In genomic region chr15:62162648-62163194, GRCm38 (mm10) we compare ENCODE assay signal across 22 mouse cellular contexts.
DNase-seq lines count a peak whose midpoint lies in the region; ATAC-seq and TF ChIP-seq lines count a peak whose summit lies in the region.
"Had no signal": no experiment of that assay in that cellular context is flagged by ENCODE, and none has a peak within 500 bp of the region (broad histone marks: within the 10 kb centered on the region; RNA-seq: fewer than 3 reads in every experiment).

No protein-coding gene starts in this region.

- H3K27ac ChIP-seq in heart, embryonic 15.5 days, result peak overlapping the region; percentile 50
- H3K27ac ChIP-seq in CH12.LX (ENCODE audit: insufficient read depth, low read depth), result peak overlapping the region; percentile 45; the same call in 1 of the 2 replicates
- peak overlapping the region; percentile 96 for H3K27ac ChIP-seq in MEL (ENCODE audit: control insufficient read depth, low read depth, low read length)
- H3K27ac ChIP-seq in liver, embryonic 15.5 days (replicated peaks), result peak overlapping the region; percentile 89
- H3K27ac ChIP-seq: hindbrain, embryonic 10.5 days; hindbrain, embryonic 15.5 days; layer of hippocampus, adult 2 months; lung, embryonic 15.5 days; stomach, postnatal 0 days had no signal

- TF ChIP-seq CTCF in CH12.LX (conservative IDR thresholded peaks at IDR 0.05 in 1 of 2, IDR thresholded peaks at IDR 0.05 in 1 of 2; ENCODE audit: low read depth in 2 of 2, low read length in 2 of 2), result no peak
- no peak for TF ChIP-seq CTCF in MEL (IDR thresholded peaks at IDR 0.05 in 2 of 3, conservative IDR thresholded peaks at IDR 0.05 in 1 of 3; ENCODE audit: control insufficient read depth in 1 of 3, insufficient read depth in 1 of 3, low read depth in 2 of 3, low read length in 3 of 3, poor library complexity in 1 of 3, severe bottlenecking in 1 of 3)

- H3K4me1 ChIP-seq in heart, embryonic 15.5 days (replicated peaks), result peaks cover 12% of the 10 kb centered on the region
- H3K4me1 ChIP-seq in CH12.LX (ENCODE audit: control insufficient read depth in 1 of 2, insufficient read depth in 2 of 2), result peaks cover 38 to 99% of the 10 kb centered on the region in 2 experiments
- peaks cover 50 to 63% of the 10 kb centered on the region in 2 experiments for H3K4me1 ChIP-seq in MEL (ENCODE audit: control insufficient read depth in 1 of 2, insufficient read depth in 2 of 2, low read length in 2 of 2)
- H3K4me1 ChIP-seq in liver, embryonic 15.5 days (replicated peaks), result peaks cover 67% of the 10 kb centered on the region
- H3K4me1 ChIP-seq: hindbrain, embryonic 10.5 days; lung, embryonic 15.5 days had no signal

- no peak for TF ChIP-seq EP300 in CH12.LX (IDR thresholded peaks at IDR 0.05; ENCODE audit: low read length)
- no peak; a peak in 1 of 4 replicates for TF ChIP-seq EP300 in MEL (IDR thresholded peaks at IDR 0.05; ENCODE audit: low read depth in 1 of 2, low read length in 2 of 2)

- intact Hi-C loops in heart, postnatal 14 days (cut with DNase I), result no loop called here

- WGBS in heart, embryonic 15.5 days, result 78% methylated on average over 4 of the region's 4 CpGs
- 43% methylated on average over 4 of the region's 4 CpGs for WGBS in liver, embryonic 15.5 days (ENCODE audit: insufficient replicate concordance)

- ATAC-seq in heart, embryonic 15.5 days (replicated peaks; ENCODE audit: insufficient number of reproducible peaks, insufficient read depth, low FRiP score, low read depth), result no peak
- ATAC-seq in liver, embryonic 15.5 days (ENCODE audit: insufficient read depth), result no peak
- ATAC-seq: forebrain, embryonic 14.5 days; inflammation-experienced regulatory T-cells, adult 6 months; midbrain, embryonic 16.5 days; Patski had no signal

- DNase-seq in heart, postnatal 14 days, result no peak
- DNase-seq in CH12.LX (ENCODE audit: extremely low read depth), result no peak
- no peak for DNase-seq in MEL (ENCODE audit: low read depth, low spot score)
- DNase-seq in layer of hippocampus, postnatal 36 days, result no peak
- DNase-seq in cerebellum, adult 11-12 months, result no peak
- DNase-seq: adrenal gland, postnatal 10 days; gastrocnemius, postnatal 25 days; thymus, adult 18-20 months; thymus, postnatal 25 days had no signal

- H3K4me3 ChIP-seq in heart, embryonic 15.5 days, result no peak overlapping the region
- no peak overlapping the region for H3K4me3 ChIP-seq in CH12.LX (replicated peaks in 1 of 3; ENCODE audit: low read depth in 2 of 3, low read length in 2 of 3, poor library complexity in 1 of 3)
- H3K4me3 ChIP-seq in MEL (ENCODE audit: control insufficient read depth in 1 of 2, insufficient read depth in 1 of 2, low read depth in 2 of 2, low read length in 2 of 2), result peak overlapping the region in 1 of 2 experiments; percentile 13; a peak in 2 of 4 replicates
- no peak overlapping the region for H3K4me3 ChIP-seq in liver, embryonic 15.5 days (replicated peaks)
- H3K4me3 ChIP-seq: hindbrain, embryonic 10.5 days; hindbrain, embryonic 15.5 days; layer of hippocampus, adult 2 months; lung, embryonic 15.5 days had no signal

- no peak overlapping the region for H3K9ac ChIP-seq in heart, embryonic 15.5 days
- H3K9ac ChIP-seq in CH12.LX (ENCODE audit: insufficient read depth, low read depth), result no peak overlapping the region
- H3K9ac ChIP-seq in MEL (ENCODE audit: control insufficient read depth, low read depth, low read length, poor library complexity, severe bottlenecking), result peak overlapping the region; percentile 59
- H3K9ac ChIP-seq in liver, embryonic 15.5 days, result no peak overlapping the region
- H3K9ac ChIP-seq: hindbrain, embryonic 15.5 days; lung, embryonic 15.5 days had no signal

- H3K27me3 ChIP-seq in heart, embryonic 15.5 days, result no peaks in the 10 kb centered on the region
- H3K27me3 ChIP-seq in CH12.LX (replicated peaks) (no peaks in the 10 kb centered on the region), MEL (ENCODE audit: control insufficient read depth in 1 of 2, insufficient read depth in 2 of 2, low read length in 2 of 2) (no peaks in the 10 kb centered on the region)
- H3K27me3 ChIP-seq in liver, embryonic 15.5 days, result no peaks in the 10 kb centered on the region
- H3K27me3 ChIP-seq: hindbrain, embryonic 15.5 days; lung, embryonic 15.5 days; Patski had no signal

- H3K79me2 ChIP-seq in CH12.LX (replicated peaks; ENCODE audit: control insufficient read depth, extremely low read depth, insufficient read depth, poor library complexity, severe bottlenecking) (peaks cover 95% of the 10 kb centered on the region), MEL (ENCODE audit: control insufficient read depth, insufficient read depth, low read length, poor library complexity) (peaks cover 63% of the 10 kb centered on the region)

- TF ChIP-seq POLR2A in CH12.LX (IDR thresholded peaks at IDR 0.05; ENCODE audit: low read depth, low read length) (no peak), MEL (IDR thresholded peaks at IDR 0.05; ENCODE audit: control insufficient read depth in 1 of 2, insufficient read depth in 1 of 2, low read depth in 1 of 2, low read length in 2 of 2, poor library complexity in 1 of 2) (no peak)

- TF ChIP-seq RAD21 in CH12.LX (IDR thresholded peaks at IDR 0.05; ENCODE audit: low read depth, low read length), result no peak
- TF ChIP-seq RAD21 in MEL (IDR thresholded peaks at IDR 0.05; ENCODE audit: low read depth, low read length), result no peak

- H3K9me3 ChIP-seq in heart, embryonic 15.5 days (replicated peaks), result no peaks in the 10 kb centered on the region
- no peaks in the 10 kb centered on the region for H3K9me3 ChIP-seq in CH12.LX (replicated peaks; ENCODE audit: low read length)
- H3K9me3 ChIP-seq in MEL (replicated peaks; ENCODE audit: insufficient read depth, low read length), result no peaks in the 10 kb centered on the region
- H3K9me3 ChIP-seq in liver, embryonic 15.5 days (replicated peaks), result no peaks in the 10 kb centered on the region
- H3K9me3 ChIP-seq: G1E; hindbrain, embryonic 10.5 days; hindbrain, embryonic 15.5 days; lung, embryonic 15.5 days had no signal

- no peaks in the 10 kb centered on the region for H3K36me3 ChIP-seq in heart, embryonic 15.5 days
- peaks cover 37 to 95% of the 10 kb centered on the region in 2 experiments for H3K36me3 ChIP-seq in CH12.LX (replicated peaks in 1 of 2; ENCODE audit: control insufficient read depth in 1 of 2, insufficient read depth in 1 of 2, low read length in 1 of 2)
- peaks cover 27 to 81% of the 10 kb centered on the region in 2 experiments for H3K36me3 ChIP-seq in MEL (ENCODE audit: control insufficient read depth in 1 of 2, insufficient read depth in 2 of 2, low read length in 2 of 2)
- no peaks in the 10 kb centered on the region for H3K36me3 ChIP-seq in liver, embryonic 15.5 days (replicated peaks)
- H3K36me3 ChIP-seq: hindbrain, embryonic 10.5 days; hindbrain, embryonic 15.5 days; lung, embryonic 15.5 days had no signal

- no peak overlapping the region for H3K4me2 ChIP-seq in heart, embryonic 15.5 days
- H3K4me2 ChIP-seq in CH12.LX (ENCODE audit: insufficient read depth, low read depth, poor library complexity, severe bottlenecking), result no peak overlapping the region
- H3K4me2 ChIP-seq in liver, embryonic 15.5 days, result peak overlapping the region; percentile 29; the same call in 1 of the 2 replicates
- H3K4me2 ChIP-seq: hindbrain, embryonic 15.5 days; lung, embryonic 15.5 days; midbrain, embryonic 11.5 days had no signal

- in situ Hi-C loops in CH12.LX (cut with MboI; ENCODE audit: low pct_ligation_motif_present, low pct_unique_long_range_greater_than_20kb, low sequenced_read_pairs), result no loop called here

- dilution Hi-C loops in CH12.LX (cut with MboI; ENCODE audit: extremely low pct_ligation_motif_present, extremely low pct_unique_long_range_greater_than_20kb, low sequenced_read_pairs), result no loop called here

TF ChIP-seq in CH12.LX, 34 proteins besides CTCF, POLR2A, EP300 and RAD21:
- TF ChIP-seq MEF2A (IDR thresholded peaks at IDR 0.05; ENCODE audit: borderline replicate concordance, low read depth, low read length), result no peak

TF ChIP-seq in MEL, 35 proteins besides CTCF, POLR2A, EP300 and RAD21:
- TF ChIP-seq NELFE (IDR thresholded peaks at IDR 0.05; ENCODE audit: low read depth, low read length), result no peak
- TF ChIP-seq MAX (IDR thresholded peaks at IDR 0.05; ENCODE audit: low read length), result no peak
- TF ChIP-seq UBTF (IDR thresholded peaks at IDR 0.05; ENCODE audit: borderline replicate concordance, insufficient read depth, low read depth, low read length), result 0 out of 2 replicates have a peak, but pooled peaks have one; percentile 73
- TF ChIP-seq MAZ (IDR thresholded peaks at IDR 0.05; ENCODE audit: low read depth, low read length), result peak; percentile 80; the same call in 1 of the 2 replicates
- TF ChIP-seq MAFK (IDR thresholded peaks at IDR 0.05; ENCODE audit: borderline replicate concordance, low read depth, low read length), result peak; percentile 52; the same call in 1 of the 2 replicates
- TF ChIP-seq ELF1 (IDR thresholded peaks at IDR 0.05; ENCODE audit: low read depth, low read length), result no peak
- no peak for TF ChIP-seq ZMIZ1 (IDR thresholded peaks at IDR 0.05; ENCODE audit: low read depth, low read length)
- 0 out of 2 replicates have a peak, but pooled peaks have one; percentile 18 for TF ChIP-seq RCOR1 (IDR thresholded peaks at IDR 0.05; ENCODE audit: low read depth, low read length)
- peak; percentile 40; the same call in 1 of the 2 replicates for TF ChIP-seq ETS1 (IDR thresholded peaks at IDR 0.05; ENCODE audit: low read depth, low read length)
- 0 out of 2 replicates have a peak, but pooled peaks have one; percentile 13 for TF ChIP-seq ZNF384 (IDR thresholded peaks at IDR 0.05; ENCODE audit: low read depth, low read length)
- 0 out of 2 replicates have a peak, but pooled peaks have one; percentile 3 for TF ChIP-seq GATA1 (IDR thresholded peaks at IDR 0.05; ENCODE audit: low read depth, low read length)
- TF ChIP-seq MXI1 (IDR thresholded peaks at IDR 0.05; ENCODE audit: low read depth, low read length), result peak; percentile 70
- TF ChIP-seq ZC3H11A (IDR thresholded peaks at IDR 0.05; ENCODE audit: low read depth, low read length), result 0 out of 2 replicates have a peak, but pooled peaks have one; percentile 12
- 0 out of 2 replicates have a peak, but pooled peaks have one; percentile 73 for TF ChIP-seq CHD1 (IDR thresholded peaks at IDR 0.05; ENCODE audit: low read depth, low read length)
- peak; percentile 31; the same call in 1 of the 2 replicates for TF ChIP-seq KAT2A (conservative IDR thresholded peaks at IDR 0.05; ENCODE audit: low read depth, low read length)
- TF ChIP-seq MYC (IDR thresholded peaks at IDR 0.05; ENCODE audit: low read depth, low read length), result 0 out of 2 replicates have a peak, but pooled peaks have one; percentile 14
- no peak for TF ChIP-seq SMC3 (IDR thresholded peaks at IDR 0.05; ENCODE audit: low read depth, low read length)
- no peak for TF ChIP-seq POLR2AphosphoS5 (IDR thresholded peaks at IDR 0.05; ENCODE audit: borderline replicate concordance, low read depth, low read length)
- TF ChIP-seq E2F4 (IDR thresholded peaks at IDR 0.05; ENCODE audit: borderline replicate concordance, low read depth, low read length), result no peak
- 0 out of 2 replicates have a peak, but pooled peaks have one; percentile 32 for TF ChIP-seq POLR2AphosphoS2 (IDR thresholded peaks at IDR 0.05; ENCODE audit: low read length)

Comparison
In these comparisons a context has a peak if more than half of its experiments do, and no peak if none do; other contexts are left out.
1. H3K27ac ChIP-seq: peak in every context shown above with its lines; median percentile 96 in MEL; 89 in liver, embryonic 15.5 days; 50 in heart, embryonic 15.5 days; 45 in CH12.LX.